ENCODE assay signal across 7 mouse cellular contexts in the genomic region with DNA sequence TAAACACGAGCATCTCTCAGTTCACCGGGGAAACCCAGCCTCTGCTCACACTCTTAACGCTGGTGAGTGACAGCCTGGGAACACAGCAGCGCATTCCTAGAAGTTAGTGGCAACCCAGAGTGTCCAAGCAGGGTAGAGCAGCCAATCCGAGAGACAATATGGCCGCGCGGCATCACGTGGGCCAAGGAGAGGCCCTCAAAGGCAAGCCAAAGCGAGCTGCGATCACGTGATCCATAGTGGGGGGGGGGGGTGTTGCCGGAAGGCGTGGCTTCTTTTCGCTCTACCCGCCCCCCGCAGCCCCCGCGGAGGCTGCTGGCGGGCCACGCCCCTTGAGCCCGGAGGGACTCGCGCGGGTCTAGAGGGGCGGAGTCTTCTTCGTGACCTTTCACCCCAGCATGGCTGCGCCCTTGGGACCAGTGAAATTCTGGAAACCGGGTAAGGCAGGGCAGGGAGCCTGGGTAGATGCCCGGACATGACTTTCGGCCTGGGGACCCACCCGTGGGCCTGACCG. TPM values are rescaled to one million over a fixed set of nuclear protein-coding genes. Genes with fewer than 3 reads are reported as not detected.
DNase-seq lines count a peak whose midpoint lies in the region; ATAC-seq lines count a peak whose summit lies in the region.

Dhx35 (plus strand) TSS at position 314 of the 511 bp plus-strand sequence.

- no peaks in the 10 kb centered on the region for H3K27me3 ChIP-seq in intestine, embryonic 16.5 days (replicated peaks; ENCODE audit: control insufficient read depth, insufficient read depth, low read length)
- no peaks in the 10 kb centered on the region for H3K27me3 ChIP-seq in midbrain, embryonic 11.5 days (ENCODE audit: control insufficient read depth, insufficient read depth, low read length)

- ATAC-seq in intestine, embryonic 16.5 days: peak; percentile 99
- peak; percentile 99 for ATAC-seq in midbrain, embryonic 11.5 days (ENCODE audit: low FRiP score)

- peak within 1 kb of the TSS; percentile 75 for H3K9ac ChIP-seq in intestine, embryonic 16.5 days (ENCODE audit: low read depth, low read length)
- H3K9ac ChIP-seq in midbrain, embryonic 11.5 days (ENCODE audit: low read length): peak within 1 kb of the TSS; percentile 72

- peak within 1 kb of the TSS; percentile 59 for H3K4me2 ChIP-seq in intestine, embryonic 16.5 days (ENCODE audit: low read depth, low read length)
- peak within 1 kb of the TSS; percentile 67 for H3K4me2 ChIP-seq in midbrain, embryonic 11.5 days

- no peaks in the 10 kb centered on the region for H3K9me3 ChIP-seq in intestine, embryonic 16.5 days (ENCODE audit: control insufficient read depth, low read length)
- no peaks in the 10 kb centered on the region for H3K9me3 ChIP-seq in midbrain, embryonic 11.5 days (ENCODE audit: control insufficient read depth, low read length)

- WGBS in intestine, embryonic 16.5 days: under 1% methylated on average over 33 of the region's 33 CpGs
- WGBS in midbrain, embryonic 11.5 days: under 1% methylated on average over 30 of the region's 33 CpGs

- intact Hi-C loops in left cerebral cortex, postnatal 36 days (cut with DNase I): no loop called here

- H3K27ac ChIP-seq in intestine, embryonic 16.5 days (ENCODE audit: low read length): peak within 1 kb of the TSS; percentile 81
- H3K27ac ChIP-seq in midbrain, embryonic 11.5 days (ENCODE audit: low read depth, low read length): peak within 1 kb of the TSS; percentile 46

- peak; percentile 93 for DNase-seq in adrenal gland, adult 8-10 months
- peak; percentile 98 for DNase-seq in embryo, embryonic 9.5 days (ENCODE audit: extremely low spot score)
- peak; percentile 81 to 90 for DNase-seq in gastrocnemius, postnatal 4 days (ENCODE audit: low spot score in 2 of 2)
- DNase-seq in left cerebral cortex, postnatal 36 days (ENCODE audit: low spot score in 2 of 2): peak; percentile 93 to 94
- DNase-seq in midbrain, embryonic 11.5 days (ENCODE audit: low spot score, missing footprints): peak; percentile 99
- DNase-seq in skeletal muscle tissue, adult 2 months (ENCODE audit: low read depth, low spot score): peak; percentile 95

- peaks cover 10% of the 10 kb centered on the region for H3K4me1 ChIP-seq in intestine, embryonic 16.5 days (ENCODE audit: control insufficient read depth, insufficient read depth, low read length)
- H3K4me1 ChIP-seq in midbrain, embryonic 11.5 days (ENCODE audit: control insufficient read depth, insufficient read depth, low read length): peaks cover 6% of the 10 kb centered on the region

- peak within 1 kb of the TSS; percentile 73 for H3K4me3 ChIP-seq in intestine, embryonic 16.5 days (ENCODE audit: low read length)
- peak within 1 kb of the TSS; percentile 75 for H3K4me3 ChIP-seq in midbrain, embryonic 11.5 days (ENCODE audit: low read depth, low read length)

- H3K36me3 ChIP-seq in intestine, embryonic 16.5 days (ENCODE audit: control insufficient read depth, insufficient read depth, low read length): no peaks in the 10 kb centered on the region
- no peaks in the 10 kb centered on the region for H3K36me3 ChIP-seq in midbrain, embryonic 11.5 days (ENCODE audit: control insufficient read depth, insufficient read depth, low read length)

RNA-seq across cellular contexts. Expression of gene Dhx35, which starts in this region (rescaled TPM):
- 10 to 100 TPM; 12.7 to 24.7 (median 17.1) TPM for total RNA-seq in adrenal gland, adult 8-10 months (2022)
- total RNA-seq in gastrocnemius, postnatal 4 days (2021): 10 to 100 TPM; 12.6 to 15.4 TPM
- polyA plus RNA-seq in intestine, embryonic 16.5 days (2015; fragmentation: Nextera tagmentation; extraction: Ambion mirVana): 12.3 and 12.7 TPM in 2 replicates
- 10 to 100 TPM; 15.7 to 17.4 TPM for total RNA-seq in left cerebral cortex, postnatal 36 days (2021)
- polyA plus RNA-seq in midbrain, embryonic 11.5 days (2014; fragmentation: Nextera tagmentation; extraction: Ambion mirVana): 16.1 and 18.3 TPM in 2 replicates

Comparison
In these comparisons a context has a peak if more than half of its experiments do, and no peak if none do; other contexts are left out.
1. Peak in every context shown above with its lines: DNase-seq, ATAC-seq, H3K4me3 ChIP-seq and H3K27ac ChIP-seq.